Mouse (Mus musculus): Measurements from ENCODE around the gene Gm960.

DNA sequence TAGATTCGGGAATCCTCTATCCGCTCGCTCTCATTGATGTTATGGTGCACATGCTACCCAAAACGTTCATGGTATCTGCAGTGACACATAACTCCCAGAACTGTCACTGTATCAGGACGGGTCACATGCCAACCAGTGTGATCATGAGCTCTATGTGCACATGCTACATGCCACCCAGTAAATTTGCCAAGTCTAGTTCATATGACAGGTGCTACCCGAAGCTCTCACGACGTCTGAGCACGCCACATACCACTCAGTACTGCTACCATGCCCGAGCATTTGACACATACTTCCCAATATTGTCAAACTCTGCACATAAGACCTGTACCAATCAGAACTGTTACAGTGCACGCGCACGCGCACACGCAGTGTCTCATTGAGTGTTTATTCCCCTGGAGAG lies 21.6 kb upstream of the Gm960 start:
- TF ChIP-seq CTCF (IDR thresholded peaks at IDR 0.05; ENCODE audit: low read depth), result no peak
- TF ChIP-seq EP300 (IDR thresholded peaks at IDR 0.05; ENCODE audit: low read depth), result no peak
